Mouse (Mus musculus) C2C12 (cell line): ENCODE measurements around the gene Pnpla3. TPM values are rescaled to one million over a fixed set of nuclear protein-coding genes. Genes with fewer than 3 reads are reported as not detected.
"Not testable (repeated sequence)": the region's sequence is repeated elsewhere in the genome, so short reads cannot be mapped to it uniquely, and the experiment has no call there.

Source experiments
- H3K27me3 ChIP-seq: one replicate; pipeline ENCODE4 v1.6.1; 2011; ENCODE audit not compliant: control insufficient read depth, insufficient read depth, insufficient read length
- H3K36me3 ChIP-seq: one replicate; pipeline ENCODE4 v1.6.1; 2011; ENCODE audit not compliant: control insufficient read depth, insufficient read depth
- H3K4me3 ChIP-seq: one replicate; pipeline ENCODE4 v1.5.1; 2011; ENCODE audit warnings: mild to moderate bottlenecking, control low read depth; ENCODE audit not compliant: poor library complexity, insufficient read depth, severe bottlenecking
- H3K79me2 ChIP-seq: one replicate; pipeline ENCODE4 v1.6.1; 2011; ENCODE audit not compliant: control insufficient read depth, insufficient read depth
- H3K79me3 ChIP-seq: one replicate; pipeline ENCODE4 v1.6.1; 2011; ENCODE audit warnings: low read depth, control low read depth
- H3ac ChIP-seq: one replicate; pipeline ENCODE3; 2011; ENCODE audit warnings: low read depth; ENCODE audit not compliant: control insufficient read depth, insufficient read length
- CEBPB ChIP-seq: IDR thresholded peaks from one replicate; pipeline ENCODE4 v1.6.1; 2011; ENCODE audit warnings: low read depth, mild to moderate bottlenecking, control low read depth, moderate library complexity
- CTCF ChIP-seq: IDR thresholded peaks from one replicate; pipeline ENCODE4 v1.5.1; 2011; ENCODE audit not compliant: control insufficient read depth, insufficient read depth, insufficient read length
- FOSL1 ChIP-seq: IDR thresholded peaks from one replicate; pipeline ENCODE4 v1.8.0; 2011; ENCODE audit warnings: mild to moderate bottlenecking, low read length; ENCODE audit not compliant: poor library complexity, insufficient read depth, severe bottlenecking
- MAX ChIP-seq: IDR thresholded peaks from one replicate; pipeline ENCODE4 v1.6.1; 2011; ENCODE audit warnings: mild to moderate bottlenecking, control low read depth
- MYOD1 ChIP-seq: IDR thresholded peaks from one replicate; pipeline ENCODE4 v1.6.1; 2011; ENCODE audit warnings: low read depth; ENCODE audit not compliant: control insufficient read depth, insufficient read length
- MYOG ChIP-seq: IDR thresholded peaks from one replicate; pipeline ENCODE4 v1.6.1; 2011; ENCODE audit not compliant: control insufficient read depth, insufficient read length; ENCODE audit errors: extremely low read depth
- USF1 ChIP-seq: IDR thresholded peaks from one replicate; pipeline ENCODE4 v1.6.1; 2011; ENCODE audit warnings: low read depth, mild to moderate bottlenecking, control low read depth, moderate library complexity
- polyA plus RNA-seq: library from polyadenylated mRNA; unstranded; fragments of >200 nt; fragmentation: generic; extraction: Trizol; gene quantifications from one replicate; pipeline ENCODE4 v1.2.1, GENCODE M21; 2012; ENCODE audit warnings: missing spikeins

The Pnpla3 gene
- polyA plus RNA-seq, 1 experiment, result not detected

DNA sequence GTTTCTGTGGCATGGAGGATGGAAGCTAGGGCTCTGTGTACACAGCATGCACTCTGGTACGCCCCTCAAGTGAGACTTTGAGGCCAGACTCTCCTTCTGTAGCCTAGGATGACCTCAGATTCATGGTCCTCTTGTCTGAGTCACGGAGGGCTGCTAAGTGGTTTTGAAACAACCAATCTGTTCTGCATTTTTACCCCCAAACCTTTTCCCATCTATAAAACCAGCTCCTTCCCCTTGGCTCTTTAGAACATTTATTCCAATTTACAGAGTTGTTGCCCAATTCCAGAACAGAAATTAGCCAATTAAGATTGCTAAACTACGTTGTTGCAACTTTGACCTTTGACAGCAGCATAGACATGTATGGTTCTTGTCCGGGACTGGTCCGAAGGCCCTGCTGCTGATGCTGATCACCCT is 28.0 kb upstream of the Pnpla3 start:
- H3K79me3 ChIP-seq, result no peaks in the 10 kb centered on the region
- H3K36me3 ChIP-seq, result no peaks in the 10 kb centered on the region
- no peak overlapping the region for H3ac ChIP-seq
- H3K79me2 ChIP-seq, result no peaks in the 10 kb centered on the region
- no peak overlapping the region for H3K4me3 ChIP-seq
- peaks cover 41% of the 10 kb centered on the region for H3K27me3 ChIP-seq
- TF ChIP-seq MYOD1 (no peak), CEBPB (no peak), MAX (no peak), FOSL1 (no peak), CTCF (no peak), USF1 (no peak), MYOG (no peak)

DNA sequence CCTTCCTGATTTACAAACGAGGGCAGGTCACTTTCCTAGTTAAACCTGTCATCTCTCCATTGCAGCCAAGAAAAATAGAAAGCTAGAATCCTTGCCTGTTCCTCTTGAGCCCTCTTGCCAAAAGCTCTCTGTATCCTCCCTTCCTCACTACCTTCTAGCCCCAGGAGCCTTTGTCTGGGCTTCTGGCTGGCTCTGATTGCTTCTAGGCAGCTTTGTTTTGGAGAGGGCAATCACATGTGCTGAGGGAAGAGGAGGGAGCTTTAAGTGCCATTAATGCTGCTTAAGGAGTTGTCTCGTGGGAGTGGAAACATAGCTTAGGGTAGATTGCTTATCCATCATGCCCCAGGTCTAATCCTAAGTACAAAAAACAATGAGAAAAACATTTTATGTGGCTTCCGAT is 27.5 kb upstream of the Pnpla3 start:
- Histone ChIP-seq H3ac (no peak overlapping the region), H3K27me3 (peaks cover 45% of the 10 kb centered on the region), H3K36me3 (no peaks in the 10 kb centered on the region), H3K79me2 (no peaks in the 10 kb centered on the region), H3K79me3 (no peaks in the 10 kb centered on the region), H3K4me3 (no peak overlapping the region)
- no peak for TF ChIP-seq FOSL1
- no peak for TF ChIP-seq MYOG
- TF ChIP-seq CTCF, result no peak
- no peak for TF ChIP-seq USF1
- TF ChIP-seq CEBPB, result no peak
- TF ChIP-seq MAX, result no peak
- TF ChIP-seq MYOD1, result no peak

DNA sequence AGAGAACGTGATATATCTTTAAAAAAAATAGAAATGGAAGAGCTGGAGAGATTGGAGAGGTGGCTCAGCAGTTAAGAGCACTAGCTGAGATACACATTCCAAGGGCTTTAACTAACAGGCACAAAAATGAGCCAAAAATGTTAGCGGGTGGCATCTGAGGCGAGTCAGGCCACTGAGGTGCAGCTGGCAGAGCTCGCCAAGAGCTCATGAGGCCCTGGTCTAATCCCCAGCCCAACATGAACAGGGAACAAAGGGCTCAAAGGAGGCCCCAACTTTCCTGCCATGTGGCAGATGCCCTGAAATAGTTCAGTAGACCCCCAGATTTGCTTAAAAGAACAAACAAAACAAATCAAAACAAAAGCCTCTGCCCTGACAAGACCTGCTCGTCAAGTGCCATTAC is 26.7 kb upstream of the Pnpla3 start:
- peaks cover 45% of the 10 kb centered on the region for H3K27me3 ChIP-seq
- H3K4me3 ChIP-seq, result no peak overlapping the region
- H3ac ChIP-seq, result no peak overlapping the region
- H3K36me3 ChIP-seq, result no peaks in the 10 kb centered on the region
- TF ChIP-seq MYOG, result no peak
- TF ChIP-seq MYOD1, result no peak
- TF ChIP-seq CEBPB, result no peak
- TF ChIP-seq CTCF, result no peak
- TF ChIP-seq MAX, result no peak
- TF ChIP-seq FOSL1, result no peak
- no peak for TF ChIP-seq USF1
- no peaks in the 10 kb centered on the region for H3K79me3 ChIP-seq
- no peaks in the 10 kb centered on the region for H3K79me2 ChIP-seq

- no peaks in the 10 kb centered on the region for H3K36me3 ChIP-seq
- H3K27me3 ChIP-seq, result peaks cover 22% of the 10 kb centered on the region
- TF ChIP-seq CEBPB (no peak), MAX (no peak), FOSL1 (no peak), MYOD1 (no peak), USF1 (no peak), CTCF (no peak)
Observed at GRCm38 (mm10) chr15:84156158-84156557, 11.5 kb upstream of the Pnpla3 start.

GRCm38 (mm10) chr15:84157530-84157929 is 10.1 kb upstream of the Pnpla3 start:
- H3K79me2 ChIP-seq, result not testable (repeated sequence)

More at GRCm38 (mm10) chr15:84156158-84156557, 11.5 kb upstream of the Pnpla3 start:
- Histone ChIP-seq H3ac (no peak overlapping the region), H3K79me2 (no peaks in the 10 kb centered on the region), H3K79me3 (no peaks in the 10 kb centered on the region), H3K4me3 (no peak overlapping the region)

GRCm38 (mm10) chr15:84161871-84162270 is 5.8 kb upstream of the Pnpla3 start:
- no peak overlapping the region for H3K4me3 ChIP-seq
- no peak for TF ChIP-seq MAX
- H3K79me3 ChIP-seq, result no peaks in the 10 kb centered on the region
- no peak overlapping the region for H3ac ChIP-seq
- H3K27me3 ChIP-seq, result peaks cover 35% of the 10 kb centered on the region
- H3K79me2 ChIP-seq, result no peaks in the 10 kb centered on the region
- no peaks in the 10 kb centered on the region for H3K36me3 ChIP-seq

More at GRCm38 (mm10) chr15:84157530-84157929, 10.1 kb upstream of the Pnpla3 start:
- H3K4me3 ChIP-seq, H3K79me3 ChIP-seq, H3K36me3 ChIP-seq, H3ac ChIP-seq: not testable (repeated sequence)
- H3K27me3 ChIP-seq, result peaks cover 32% of the 10 kb centered on the region
